Mouse (Mus musculus) olfactory bulb, adult 2 months (tissue): Measurements from ENCODE around the gene Myom1.

Source experiments
- CTCF ChIP-seq: fragments of 200-500 bp; IDR thresholded peaks from 2 replicates; pipeline ENCODE4 v1.5.1; 2012; ENCODE audit warnings: low read depth, mild to moderate bottlenecking, low read length, moderate library complexity; ENCODE audit not compliant: insufficient read depth
- POLR2A ChIP-seq: fragments of 200-500 bp; IDR thresholded peaks from 2 replicates; pipeline ENCODE4 v1.6.1; 2012; ENCODE audit warnings: mild to moderate bottlenecking, low read depth, low read length, moderate library complexity; ENCODE audit not compliant: insufficient read depth

DNA sequence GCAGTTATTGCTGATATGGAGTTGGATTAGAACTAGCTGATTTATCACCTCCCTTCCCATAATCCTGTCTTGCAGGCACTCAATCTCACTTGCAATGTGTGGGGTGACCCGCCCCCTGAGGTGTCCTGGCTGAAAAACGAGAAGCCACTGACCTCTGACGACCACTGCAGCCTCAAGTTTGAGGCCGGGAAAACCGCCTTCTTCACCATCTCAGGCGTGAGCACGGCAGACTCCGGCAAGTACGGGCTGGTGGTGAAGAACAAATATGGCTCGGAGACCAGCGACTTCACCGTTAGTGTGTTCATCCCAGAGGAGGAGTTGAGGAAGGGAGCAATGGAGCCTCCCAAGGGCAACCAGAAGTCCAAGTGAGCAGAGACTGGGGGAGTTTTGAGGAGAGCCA lies 123.6 kb downstream of the Myom1 start:
- TF ChIP-seq CTCF = no peak
- TF ChIP-seq POLR2A = no peak
